Mouse (Mus musculus): Measurements from ENCODE around the gene Babam2. TPM values are rescaled to one million over a fixed set of nuclear protein-coding genes. Genes with fewer than 3 reads are reported as not detected.

Gene Babam2
- polyA plus RNA-seq, 1 experiment, result 25.9 TPM

- WGBS, result 95% methylated on average over 3 of the region's 3 CpGs
- no peaks in the 10 kb centered on the region; the same call in 1 of the 2 replicates for H3K4me1 ChIP-seq (ENCODE audit: control insufficient read depth, insufficient read depth, low read length)
- no peak for TF ChIP-seq POLR2A (IDR thresholded peaks at IDR 0.05; ENCODE audit: borderline replicate concordance, control insufficient read depth, low read depth, low read length)
- no peak for TF ChIP-seq CTCF (IDR thresholded peaks at IDR 0.05; ENCODE audit: control insufficient read depth, insufficient read depth, low read length)
- no peak overlapping the region for H3K27ac ChIP-seq (ENCODE audit: control insufficient read depth, insufficient read depth, low read depth, low read length, poor library complexity)
- H3K4me3 ChIP-seq (replicated peaks; ENCODE audit: control insufficient read depth, low read depth, low read length), result no peak overlapping the region
These were observed 373.3 kb downstream of the Babam2 start for GRCm38 (mm10) chr5:32070781-32071180.

GRCm38 (mm10) chr5:32071314-32071713 lies 373.8 kb downstream of the Babam2 start:
- H3K4me1 ChIP-seq (ENCODE audit: control insufficient read depth, insufficient read depth, low read length), result no peaks in the 10 kb centered on the region; the same call in 1 of the 2 replicates

GRCm38 (mm10) chr5:32071824-32072223 lies 374.3 kb downstream of the Babam2 start:
- H3K4me1 ChIP-seq (ENCODE audit: control insufficient read depth, insufficient read depth, low read length), result no peaks in the 10 kb centered on the region; the same call in 1 of the 2 replicates
- TF ChIP-seq POLR2A (IDR thresholded peaks at IDR 0.05; ENCODE audit: borderline replicate concordance, control insufficient read depth, low read depth, low read length) (no peak), CTCF (IDR thresholded peaks at IDR 0.05; ENCODE audit: control insufficient read depth, insufficient read depth, low read length) (no peak)
- WGBS, result 89% methylated on average over 5 of the region's 5 CpGs
- H3K4me3 ChIP-seq (replicated peaks; ENCODE audit: control insufficient read depth, low read depth, low read length), result no peak overlapping the region
- no peak overlapping the region for H3K27ac ChIP-seq (ENCODE audit: control insufficient read depth, insufficient read depth, low read depth, low read length, poor library complexity)

More at GRCm38 (mm10) chr5:32071314-32071713, 373.8 kb downstream of the Babam2 start:
- no peak overlapping the region for H3K27ac ChIP-seq (ENCODE audit: control insufficient read depth, insufficient read depth, low read depth, low read length, poor library complexity)
- 87% methylated on average over 4 of the region's 4 CpGs for WGBS
- TF ChIP-seq POLR2A (IDR thresholded peaks at IDR 0.05; ENCODE audit: borderline replicate concordance, control insufficient read depth, low read depth, low read length), result no peak
- TF ChIP-seq CTCF (IDR thresholded peaks at IDR 0.05; ENCODE audit: control insufficient read depth, insufficient read depth, low read length), result no peak
- H3K4me3 ChIP-seq (replicated peaks; ENCODE audit: control insufficient read depth, low read depth, low read length), result no peak overlapping the region

GRCm38 (mm10) chr5:32072877-32073276 lies 375.4 kb downstream of the Babam2 start:
- Histone ChIP-seq H3K4me1 (ENCODE audit: control insufficient read depth, insufficient read depth, low read length) (no peaks in the 10 kb centered on the region; the same call in 1 of the 2 replicates), H3K4me3 (replicated peaks; ENCODE audit: control insufficient read depth, low read depth, low read length) (no peak overlapping the region), H3K27ac (ENCODE audit: control insufficient read depth, insufficient read depth, low read depth, low read length, poor library complexity) (no peak overlapping the region)
- no peak for TF ChIP-seq CTCF (IDR thresholded peaks at IDR 0.05; ENCODE audit: control insufficient read depth, insufficient read depth, low read length)
- no peak for TF ChIP-seq POLR2A (IDR thresholded peaks at IDR 0.05; ENCODE audit: borderline replicate concordance, control insufficient read depth, low read depth, low read length)
- 94% methylated on average over 3 of the region's 3 CpGs for WGBS

- 66% methylated on average over 3 of the region's 3 CpGs for WGBS
- Histone ChIP-seq H3K27ac (ENCODE audit: control insufficient read depth, insufficient read depth, low read depth, low read length, poor library complexity) (no peak overlapping the region), H3K4me3 (replicated peaks; ENCODE audit: control insufficient read depth, low read depth, low read length) (no peak overlapping the region), H3K4me1 (ENCODE audit: control insufficient read depth, insufficient read depth, low read length) (no peaks in the 10 kb centered on the region; the same call in 1 of the 2 replicates)
- no peak for TF ChIP-seq CTCF (IDR thresholded peaks at IDR 0.05; ENCODE audit: control insufficient read depth, insufficient read depth, low read length)
- no peak for TF ChIP-seq POLR2A (IDR thresholded peaks at IDR 0.05; ENCODE audit: borderline replicate concordance, control insufficient read depth, low read depth, low read length)
These were observed 376.6 kb downstream of the Babam2 start for GRCm38 (mm10) chr5:32074053-32074452.

- peak overlapping the region; percentile 40 for H3K27ac ChIP-seq (ENCODE audit: control insufficient read depth, insufficient read depth, low read depth, low read length, poor library complexity)
- H3K4me3 ChIP-seq (replicated peaks; ENCODE audit: control insufficient read depth, low read depth, low read length), result no peak overlapping the region
- WGBS, result 35% methylated on average over 3 of the region's 3 CpGs
- TF ChIP-seq CTCF (IDR thresholded peaks at IDR 0.05; ENCODE audit: control insufficient read depth, insufficient read depth, low read length) (peak; percentile 9; the same call in 1 of the 2 replicates), POLR2A (IDR thresholded peaks at IDR 0.05; ENCODE audit: borderline replicate concordance, control insufficient read depth, low read depth, low read length) (no peak)
- H3K4me1 ChIP-seq (ENCODE audit: control insufficient read depth, insufficient read depth, low read length), result no peaks in the 10 kb centered on the region; the same call in 1 of the 2 replicates
These were observed 379.7 kb downstream of the Babam2 start for GRCm38 (mm10) chr5:32077139-32077538.

GRCm38 (mm10) chr5:32078986-32079385 lies 381.5 kb downstream of the Babam2 start:
- Histone ChIP-seq H3K4me1 (ENCODE audit: control insufficient read depth, insufficient read depth, low read length) (no peaks in the 10 kb centered on the region; the same call in 1 of the 2 replicates), H3K27ac (ENCODE audit: control insufficient read depth, insufficient read depth, low read depth, low read length, poor library complexity) (no peak overlapping the region), H3K4me3 (replicated peaks; ENCODE audit: control insufficient read depth, low read depth, low read length) (no peak overlapping the region)
- 78% methylated on average over 4 of the region's 4 CpGs for whole genome bisulfite sequencing
- no peak for TF ChIP-seq CTCF (IDR thresholded peaks at IDR 0.05; ENCODE audit: control insufficient read depth, insufficient read depth, low read length)
- no peak for TF ChIP-seq POLR2A (IDR thresholded peaks at IDR 0.05; ENCODE audit: borderline replicate concordance, control insufficient read depth, low read depth, low read length)

GRCm38 (mm10) chr5:32080490-32081219 lies 383.2 kb downstream of the Babam2 start:
- no peak overlapping the region for H3K4me3 ChIP-seq (replicated peaks; ENCODE audit: control insufficient read depth, low read depth, low read length)
- H3K4me1 ChIP-seq (ENCODE audit: control insufficient read depth, insufficient read depth, low read length), result peaks cover 2% of the 10 kb centered on the region; the same call in 1 of the 2 replicates
- TF ChIP-seq CTCF (IDR thresholded peaks at IDR 0.05; ENCODE audit: control insufficient read depth, insufficient read depth, low read length), result no peak
- no peak for TF ChIP-seq POLR2A (IDR thresholded peaks at IDR 0.05; ENCODE audit: borderline replicate concordance, control insufficient read depth, low read depth, low read length)
- 44% methylated on average over 7 of the region's 7 CpGs for WGBS
- H3K27ac ChIP-seq (ENCODE audit: control insufficient read depth, insufficient read depth, low read depth, low read length, poor library complexity), result no peak overlapping the region

Data from bone marrow, adult 2 months (tissue).